Mouse (Mus musculus) small intestine, adult 2 months (tissue): ENCODE measurements around the gene Crat.

Experiments
- CTCF ChIP-seq: fragments of 200-500 bp; IDR thresholded peaks from 2 replicates; pipeline ENCODE4 v1.5.1; 2012; ENCODE audit warnings: low read depth, mild to moderate bottlenecking, control low read depth, inconsistent platforms, low read length, moderate library complexity, mixed read lengths; ENCODE audit not compliant: insufficient replicate concordance, insufficient read length; ENCODE audit errors: extremely low read depth
- POLR2A ChIP-seq: fragments of 200-500 bp; IDR thresholded peaks from 2 replicates; pipeline ENCODE4 v1.6.1; 2012; ENCODE audit warnings: low read depth, mild to moderate bottlenecking, control low read depth, inconsistent platforms, low read length, moderate library complexity

GRCm38 (mm10) chr2:30407221-30407620 is 8.4 kb downstream of the Crat start:
- TF ChIP-seq CTCF (no peak), POLR2A (no peak)
